Mouse (Mus musculus): Measurements from ENCODE around the gene Scrn3. TPM values are rescaled to one million over a fixed set of nuclear protein-coding genes. Genes with fewer than 3 reads are reported as not detected.

The Scrn3 gene
- polyA plus RNA-seq (2014; fragmentation: Illumina TruSeq; extraction: RNeasy Lipid Tissue Mini Kit (QIAGEN cat#74804); ENCODE audit: low read depth, low replicate concordance): 67.2 TPM

DNA sequence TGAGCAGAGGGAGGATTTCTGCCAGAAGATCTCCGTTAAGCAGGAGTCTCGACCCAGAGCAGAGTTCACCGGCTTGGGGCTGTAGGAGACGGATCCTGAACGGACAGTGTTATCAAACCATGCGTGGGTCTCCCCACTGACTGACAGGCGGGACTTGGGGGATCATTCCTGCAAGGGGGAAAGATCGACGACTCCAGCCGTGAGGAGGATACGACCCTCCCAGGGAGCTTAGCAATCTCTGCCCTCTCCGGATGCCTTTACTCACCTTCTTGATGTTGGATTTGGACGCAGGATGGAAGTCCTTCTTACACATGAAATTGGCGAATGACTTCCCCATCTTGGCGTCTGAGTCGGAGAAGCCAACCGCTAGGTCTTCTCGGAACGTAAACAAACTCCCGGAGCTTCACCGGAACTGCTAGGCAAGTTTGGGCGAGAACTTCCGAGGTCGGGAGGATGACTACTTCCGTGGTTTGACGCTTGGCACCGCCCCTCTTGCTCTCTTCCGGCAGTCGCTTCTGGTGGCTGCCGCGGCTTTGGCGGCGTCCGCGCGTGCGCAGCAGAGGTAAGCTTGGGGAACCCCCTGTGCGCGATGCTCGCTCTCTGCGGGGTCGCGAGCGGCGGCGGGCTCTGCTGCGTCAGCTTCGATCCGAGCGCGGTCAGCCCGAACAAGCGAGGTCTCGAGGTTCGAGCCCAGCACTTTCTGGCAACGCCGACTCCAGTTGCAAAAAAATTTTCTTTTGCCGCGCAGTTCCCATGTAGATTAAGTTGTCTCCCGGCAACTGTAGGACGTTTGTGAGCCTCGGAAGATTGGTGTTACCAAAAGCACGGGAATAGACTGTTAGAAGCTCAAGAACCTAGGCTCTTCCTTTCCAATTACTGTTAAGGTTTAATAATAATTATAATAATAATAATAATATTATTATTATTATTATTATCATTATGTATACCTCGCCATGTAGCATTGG, at the start of gene Scrn3, which contains the start of gene Cir1:
TSS of gene Scrn3 (plus strand) at position 450 of the 965 bp plus-strand sequence.
TSS of gene Cir1 (minus strand) at position 550 of the 965 bp plus-strand sequence.

GRCm38 (mm10) chr2:73271459-73272161, 40.8 kb upstream of the Scrn3 start, which contains the start of gene Sp9:
Sp9 (plus strand) TSS chr2:73271925.

DNA sequence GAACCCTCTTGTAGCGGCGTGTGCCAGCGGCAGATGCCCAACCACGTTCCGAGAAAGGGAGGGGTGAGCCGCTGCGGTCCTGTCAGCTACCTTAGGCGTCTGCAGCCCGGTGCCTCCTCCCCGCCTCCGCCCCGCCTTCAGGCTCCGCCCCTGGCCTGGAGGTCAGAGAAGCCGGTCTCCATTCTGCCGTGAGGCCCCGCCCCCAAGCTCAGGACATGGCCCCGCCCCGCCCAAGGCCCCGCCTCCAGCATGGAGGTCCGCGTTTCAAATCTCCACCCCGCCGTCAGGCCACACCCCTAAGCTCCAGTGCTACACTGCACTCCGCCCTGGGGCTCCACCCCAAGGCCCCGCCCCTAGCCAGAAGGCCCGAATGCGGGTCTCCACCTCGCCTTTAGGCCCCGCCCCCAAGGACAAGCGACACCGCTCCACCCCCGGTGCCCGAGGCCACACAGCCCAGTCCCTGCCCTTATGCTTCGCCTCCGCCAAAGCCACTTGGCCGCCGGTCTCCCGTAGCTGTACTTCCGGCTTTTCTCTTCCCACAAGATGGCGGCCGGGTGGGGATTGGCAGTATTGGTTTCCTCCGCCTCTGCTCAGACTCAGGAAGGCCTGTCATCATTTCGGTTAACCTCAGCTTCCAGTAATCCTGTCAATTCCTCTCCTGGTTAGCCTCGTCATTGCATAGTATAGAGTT, 74.1 kb downstream of the Scrn3 start, which contains the start of gene Gpr155:
TSS of gene Gpr155 (minus strand) at position 217 of the 691 bp plus-strand sequence.

Other genes starting within 250 kb of the Scrn3 start
- 207 TPM for gene Ola1, start 93.7 kb upstream of the Scrn3 start, polyA plus RNA-seq (2014; fragmentation: Illumina TruSeq; extraction: RNeasy Lipid Tissue Mini Kit (QIAGEN cat#74804); ENCODE audit: low read depth, low replicate concordance)
- gene Sp9, start 40.7 kb upstream of the Scrn3 start, polyA plus RNA-seq (2014; fragmentation: Illumina TruSeq; extraction: RNeasy Lipid Tissue Mini Kit (QIAGEN cat#74804); ENCODE audit: low read depth, low replicate concordance): not detected
- 75.8 TPM for gene Cir1, start 100 bp downstream of the Scrn3 start, polyA plus RNA-seq (2014; fragmentation: Illumina TruSeq; extraction: RNeasy Lipid Tissue Mini Kit (QIAGEN cat#74804); ENCODE audit: low read depth, low replicate concordance)
- 15.0 TPM for gene Gpr155, start 74.0 kb downstream of the Scrn3 start, polyA plus RNA-seq (2014; fragmentation: Illumina TruSeq; extraction: RNeasy Lipid Tissue Mini Kit (QIAGEN cat#74804); ENCODE audit: low read depth, low replicate concordance)
- 26.9 TPM for gene Wipf1, start 217.1 kb downstream of the Scrn3 start, polyA plus RNA-seq (2014; fragmentation: Illumina TruSeq; extraction: RNeasy Lipid Tissue Mini Kit (QIAGEN cat#74804); ENCODE audit: low read depth, low replicate concordance)

Measured in adrenal gland, adult 10 weeks (tissue).